Mouse (Mus musculus) spleen, postnatal 4 days (tissue): Measurements from ENCODE around the gene Habp2.
A peak's percentile ranks its signal among the peaks of the same experiment; 100 is the strongest.

Experiments used
- DNase-seq, 2 experiments: peaks; one replicate each; pipeline ENCODE4 v3.0.0; 2022; ENCODE audit warnings: low spot score in 2 of 2

Gene Habp2

GRCm38 (mm10) chr19:56286866-56287265 lies at the start of gene Habp2:
Gene Habp2, plus strand, starts transcription at chr19:56287137.
- DNase-seq: no peak

DNA sequence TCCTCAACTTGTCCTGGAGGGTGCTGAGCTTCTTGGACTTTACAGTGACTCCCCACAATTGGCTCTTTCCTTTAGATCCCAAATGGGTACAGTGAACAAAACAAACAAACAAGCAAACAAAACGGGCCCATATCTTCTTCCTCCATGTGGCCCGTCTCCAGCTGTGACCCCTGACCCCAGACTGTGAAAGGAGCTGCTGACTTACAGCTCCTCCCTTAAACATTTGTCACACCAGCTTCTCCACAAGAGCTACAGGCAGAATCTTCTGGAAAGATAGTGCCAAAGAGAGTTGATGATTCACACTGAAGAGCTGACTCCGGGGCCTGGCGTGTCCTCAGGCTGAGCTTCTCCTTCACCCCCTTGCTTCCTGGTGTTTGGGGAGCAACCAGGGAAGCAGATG lies 48.4 kb upstream of the Habp2 start:
- DNase-seq: no peak

GRCm38 (mm10) chr19:56245201-56245600 lies 41.7 kb upstream of the Habp2 start:
- DNase-seq: no peak

DNA sequence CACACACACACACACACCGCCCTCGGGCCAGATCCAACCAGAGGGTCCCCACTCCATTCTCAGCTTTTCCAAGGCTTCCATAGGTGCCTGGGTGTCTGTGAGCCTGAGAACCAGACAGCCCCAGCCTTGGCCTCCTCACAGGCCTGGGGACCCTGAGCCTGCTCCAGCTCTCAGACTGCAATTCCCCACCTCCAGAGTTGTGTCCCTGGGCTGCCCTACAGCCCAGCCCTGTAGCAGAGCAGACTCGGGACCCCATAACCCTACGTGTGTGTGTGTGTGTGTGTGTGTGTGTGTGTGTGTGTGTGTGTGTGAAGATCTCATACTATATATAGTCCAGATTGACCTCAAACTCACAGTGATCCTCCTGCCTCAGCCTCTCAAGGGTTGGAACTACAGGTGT lies 34.1 kb upstream of the Habp2 start:
- DNase-seq: no peak

DNA sequence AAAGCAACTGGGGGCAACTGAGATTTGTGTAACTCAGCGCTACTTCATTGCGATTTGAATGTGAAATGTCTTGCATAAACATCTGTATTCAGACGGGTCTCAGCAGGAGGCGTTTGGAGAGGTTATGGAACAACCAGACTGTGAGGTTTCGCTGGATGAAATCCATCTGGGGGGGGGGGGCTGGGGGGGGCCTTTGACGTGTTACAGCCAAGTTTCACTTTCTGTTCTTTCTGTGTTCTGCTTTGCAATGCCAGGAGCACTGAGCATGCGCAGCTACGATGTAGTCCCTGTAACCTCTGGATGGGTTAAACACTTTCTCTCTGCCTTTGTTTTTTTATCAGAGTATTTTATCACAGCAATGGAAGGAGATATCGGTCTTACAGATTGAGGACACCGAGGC lies 33.7 kb upstream of the Habp2 start:
- DNase-seq: no peak

DNA sequence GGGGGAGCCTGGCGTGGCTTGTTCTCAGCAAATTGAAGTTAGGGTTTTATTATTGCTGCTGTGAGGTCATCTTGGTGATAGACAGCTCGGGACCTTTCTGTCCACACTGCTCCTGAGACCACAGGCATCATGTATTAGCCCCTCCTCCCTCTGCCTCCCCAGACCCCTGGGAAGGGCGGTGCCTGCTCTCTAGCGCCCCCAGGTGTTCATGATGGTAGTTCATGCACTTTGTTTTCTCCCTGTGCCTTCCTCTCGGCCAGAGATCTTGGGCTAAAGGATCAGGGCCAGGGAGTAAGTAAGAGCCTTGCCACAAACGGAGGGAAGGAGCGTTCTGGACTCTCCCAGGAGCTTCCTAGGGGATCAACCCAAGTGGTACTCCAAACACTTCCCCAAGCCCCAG lies 32.2 kb upstream of the Habp2 start:
- DNase-seq: peak in 1 of 2 experiments; percentile 76

DNA sequence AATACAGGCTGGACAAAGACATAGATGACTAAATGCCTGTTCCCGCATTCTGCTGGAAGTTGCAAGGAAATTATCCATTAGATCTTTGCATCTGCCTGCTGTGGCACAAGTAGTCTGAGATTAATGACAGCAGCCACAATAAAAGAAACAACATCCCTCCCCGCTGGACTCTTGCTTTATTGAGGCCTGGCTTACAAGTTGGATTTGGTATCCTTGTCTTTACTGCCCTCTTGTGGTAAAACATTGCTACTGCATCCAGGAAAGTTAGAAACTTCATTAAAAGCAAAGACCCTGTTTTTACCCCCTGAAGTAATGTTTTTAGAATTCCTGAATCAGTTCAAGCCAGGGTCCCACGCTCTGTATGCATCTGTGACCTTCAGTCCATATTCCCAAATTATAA lies 31.4 kb upstream of the Habp2 start:
- no peak for DNase-seq

DNA sequence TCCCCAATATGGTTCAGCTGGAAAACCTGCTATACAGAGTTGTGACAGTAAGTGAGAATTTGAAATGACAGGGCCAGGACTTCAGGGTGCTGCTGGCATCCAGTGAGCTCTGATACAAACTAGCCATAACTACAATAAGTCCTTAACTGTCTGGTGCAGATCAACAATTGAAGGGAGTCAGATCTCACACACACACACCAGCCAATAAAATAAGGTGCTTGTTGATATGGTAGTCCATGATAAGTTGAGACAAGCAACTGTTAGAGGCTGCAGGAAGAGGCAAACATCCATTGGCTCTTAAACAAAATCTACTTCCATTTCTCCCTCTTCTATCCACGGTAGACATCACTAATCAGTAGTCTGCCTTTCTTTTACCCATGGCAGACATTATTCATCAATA lies 30.7 kb upstream of the Habp2 start:
- DNase-seq: no peak

GRCm38 (mm10) chr19:56256741-56257140 lies 30.2 kb upstream of the Habp2 start:
- no peak for DNase-seq

DNA sequence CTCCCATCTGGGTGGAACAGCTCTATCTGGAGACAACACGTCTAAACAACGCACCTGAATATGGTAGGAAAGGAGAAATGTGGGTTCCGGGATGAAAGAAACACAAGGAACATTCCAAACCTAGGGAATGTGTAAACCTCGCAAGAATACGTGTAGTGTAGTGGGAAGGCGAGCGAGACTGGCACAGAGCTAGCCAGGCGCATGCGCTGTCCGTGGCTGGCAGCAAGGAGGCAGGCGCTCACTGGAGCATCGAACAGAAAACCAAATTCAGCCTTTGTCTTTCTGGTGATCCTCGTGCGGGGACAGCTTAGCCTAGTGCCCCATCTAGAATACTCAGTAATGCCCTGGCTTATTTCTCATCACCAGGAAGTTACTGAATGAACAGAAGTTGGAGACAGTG lies 23.2 kb upstream of the Habp2 start:
- no peak for DNase-seq

GRCm38 (mm10) chr19:56264175-56264574 lies 22.8 kb upstream of the Habp2 start:
- DNase-seq: no peak

GRCm38 (mm10) chr19:56265149-56265548 lies 21.8 kb upstream of the Habp2 start:
- DNase-seq: no peak

DNA sequence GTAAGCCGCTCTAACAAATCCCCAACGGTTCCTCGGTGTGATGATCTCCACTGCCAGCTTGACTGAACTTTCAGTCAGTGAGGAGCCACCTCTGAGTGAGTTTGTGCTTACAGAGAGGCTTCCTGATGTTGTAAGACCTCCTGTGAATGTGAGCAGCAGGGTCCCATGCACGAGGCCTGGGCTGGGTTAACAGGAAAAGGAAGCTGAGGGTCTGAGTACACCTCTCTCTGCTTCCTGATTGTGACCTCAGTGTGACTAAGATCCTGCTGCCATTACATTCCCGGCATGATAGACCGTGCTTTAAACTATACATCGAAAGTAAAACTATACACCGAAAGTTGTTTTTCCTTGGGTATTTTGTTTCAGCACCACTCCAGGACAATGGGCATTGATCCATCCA lies 14.9 kb upstream of the Habp2 start:
- no peak for DNase-seq

- DNase-seq: no peak
These were observed 9.7 kb upstream of the Habp2 start for GRCm38 (mm10) chr19:56277140-56277804.

- DNase-seq: no peak
These were observed 9.0 kb upstream of the Habp2 start for GRCm38 (mm10) chr19:56277951-56278350.

- no peak for DNase-seq
These were observed 8.6 kb upstream of the Habp2 start for GRCm38 (mm10) chr19:56278366-56278765.

GRCm38 (mm10) chr19:56285222-56285621 lies 1.7 kb upstream of the Habp2 start:
- DNase-seq: no peak

GRCm38 (mm10) chr19:56287580-56288367 lies 837 bp downstream of the Habp2 start:
- DNase-seq: no peak

GRCm38 (mm10) chr19:56288436-56288835 lies 1.5 kb downstream of the Habp2 start:
- DNase-seq: no peak

DNA sequence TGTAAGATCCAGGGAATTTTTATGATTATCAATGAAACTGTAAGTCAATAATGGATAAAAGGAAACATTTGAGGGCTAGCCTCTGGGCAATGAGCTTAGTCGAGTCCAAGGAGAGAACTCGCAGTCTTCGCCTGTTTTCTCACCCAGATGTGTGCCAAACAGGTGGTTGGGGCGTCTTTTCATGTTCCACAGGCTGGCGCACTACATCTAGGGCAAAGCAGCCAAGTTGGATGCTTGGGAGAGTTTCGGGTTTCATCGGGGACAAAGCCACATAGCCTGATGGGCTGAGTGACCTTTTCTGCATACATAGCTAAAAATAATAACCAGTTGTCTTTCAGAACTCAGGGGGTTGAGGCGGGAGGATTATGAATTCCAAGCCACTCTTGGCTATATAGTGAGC lies 2.7 kb downstream of the Habp2 start:
- DNase-seq: no peak

DNA sequence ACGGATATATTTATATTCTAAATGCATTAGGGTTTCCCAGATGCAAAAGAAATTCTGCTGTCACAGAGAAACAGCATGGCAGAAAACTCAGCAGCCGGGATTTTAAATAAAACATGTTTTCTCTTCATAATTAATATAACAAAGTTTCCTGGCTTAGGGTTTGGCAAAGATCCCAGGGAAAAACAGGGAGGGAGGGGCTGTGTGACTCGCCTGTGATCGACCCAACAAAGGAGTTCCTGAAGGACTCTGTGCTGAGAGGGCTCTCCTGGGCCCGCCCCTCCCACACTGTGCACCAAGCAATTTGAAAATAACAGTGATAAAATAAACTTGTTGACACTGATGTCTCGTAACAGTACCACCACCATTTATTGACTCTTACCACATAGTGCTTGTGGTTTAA lies 5.0 kb downstream of the Habp2 start:
- DNase-seq: no peak

DNA sequence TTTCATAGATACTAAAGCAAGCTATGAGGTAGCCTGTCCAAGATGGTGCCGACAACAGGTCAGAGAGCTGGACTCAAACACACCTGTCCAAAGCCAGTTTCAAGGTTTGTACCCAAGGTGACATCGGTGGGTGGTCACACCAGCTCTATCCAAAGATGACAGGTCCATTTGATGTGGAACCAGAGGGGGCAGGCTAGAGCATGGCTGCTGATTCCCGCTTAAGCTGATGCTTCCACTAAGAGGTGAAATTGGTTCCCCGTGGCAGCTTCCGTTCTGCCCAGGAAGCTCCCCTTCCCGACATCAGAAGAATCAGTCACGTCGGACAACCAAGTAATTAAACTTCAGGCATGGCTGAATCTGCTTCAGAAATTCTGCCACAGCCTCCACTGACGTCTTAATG lies 5.4 kb downstream of the Habp2 start:
- no peak for DNase-seq

DNA sequence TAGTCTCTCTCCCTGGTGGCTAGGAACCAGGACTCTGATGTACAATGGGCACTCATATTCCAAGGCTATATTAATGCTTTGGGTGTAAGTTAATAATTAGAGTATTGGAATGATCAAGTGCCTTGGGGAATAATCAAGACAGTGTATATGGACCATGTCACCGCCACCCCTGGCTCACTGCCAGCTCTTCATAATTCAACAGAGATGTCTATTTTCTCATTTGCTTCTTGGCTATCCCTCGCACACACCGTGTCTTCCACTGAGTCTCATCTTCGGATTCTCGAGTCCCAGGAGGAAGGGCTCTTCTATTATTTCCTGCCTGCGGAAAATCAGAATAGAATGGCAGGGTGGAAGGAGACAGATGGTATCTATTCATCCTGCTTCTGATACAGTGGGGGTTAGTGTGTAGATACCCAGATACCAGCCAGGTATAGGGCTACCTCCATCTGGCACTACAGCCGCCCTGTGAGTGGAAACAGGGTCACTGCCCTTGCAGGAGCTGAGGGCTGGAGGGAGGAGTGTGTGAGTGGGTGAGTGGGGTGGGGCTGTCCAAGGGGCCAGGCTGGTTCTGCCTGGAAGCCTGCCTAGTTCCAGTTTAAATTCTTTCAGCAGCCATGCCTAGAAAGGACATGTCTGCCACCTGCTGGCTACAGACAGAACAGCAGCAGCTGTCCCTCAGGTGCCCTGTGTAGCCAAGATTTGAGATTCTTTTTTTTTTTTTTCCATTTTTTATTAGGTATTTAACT lies 7.9 kb downstream of the Habp2 start:
- peak; percentile 48 to 84 for DNase-seq
